Mouse (Mus musculus): ENCODE measurements around the gene Gm16181. TPM values are rescaled to one million over a fixed set of nuclear protein-coding genes. Genes with fewer than 3 reads are reported as not detected.

Gm16181 gene
- polyA plus RNA-seq, 1 experiment from 2014 or later: 0.41 TPM

Small RNA genes within 50 kb of the gene (microRNA-seq; reads per million reads assigned to microRNA genes)
- gene Mir6973a (not detected), gene Mir6974 (not detected), gene Mir6975 (4.4 reads per million, percentile 16 among the genes with 10 or more reads in this experiment), gene Mir8094 (not detected)

Other genes with a start within 250 kb of the Gm16181 start
- 2.0 and 2.3 TPM in 2 replicates for gene Hspa1a, start 248.7 kb upstream of the Gm16181 start, polyA plus RNA-seq (2016; fragmentation: Nextera tagmentation; extraction: Ambion mirVana)
- gene Hspa1l, start 248.1 kb upstream of the Gm16181 start, polyA plus RNA-seq (2016; fragmentation: Nextera tagmentation; extraction: Ambion mirVana): 1.2 and 1.3 TPM in 2 replicates
- 226 and 238 TPM in 2 replicates for gene Lsm2, start 239.0 kb upstream of the Gm16181 start, polyA plus RNA-seq (2016; fragmentation: Nextera tagmentation; extraction: Ambion mirVana)
- gene Vars, start 219.8 kb upstream of the Gm16181 start, polyA plus RNA-seq (2016; fragmentation: Nextera tagmentation; extraction: Ambion mirVana): 158 and 159 TPM in 2 replicates
- gene Vwa7, start 204.3 kb upstream of the Gm16181 start, polyA plus RNA-seq (2016; fragmentation: Nextera tagmentation; extraction: Ambion mirVana): 0.17 and 0.27 TPM in 2 replicates
- gene Sapcd1, start 192.8 kb upstream of the Gm16181 start, polyA plus RNA-seq (2016; fragmentation: Nextera tagmentation; extraction: Ambion mirVana): 7.4 and 7.7 TPM in 2 replicates
- gene Msh5, start 174.1 kb upstream of the Gm16181 start, polyA plus RNA-seq (2016; fragmentation: Nextera tagmentation; extraction: Ambion mirVana): 5.3 and 5.6 TPM in 2 replicates
- 152 and 155 TPM in 2 replicates for gene Clic1, start 170.9 kb upstream of the Gm16181 start, polyA plus RNA-seq (2016; fragmentation: Nextera tagmentation; extraction: Ambion mirVana)
- 513 and 534 TPM in 2 replicates for gene Ddah2, start 161.8 kb upstream of the Gm16181 start, polyA plus RNA-seq (2016; fragmentation: Nextera tagmentation; extraction: Ambion mirVana)
- not detected in 2 replicates for gene Ly6g6c, start 155.4 kb upstream of the Gm16181 start, polyA plus RNA-seq (2016; fragmentation: Nextera tagmentation; extraction: Ambion mirVana)
- 0.40 and 0.54 TPM in 2 replicates for gene Mpig6b, start 154.7 kb upstream of the Gm16181 start, polyA plus RNA-seq (2016; fragmentation: Nextera tagmentation; extraction: Ambion mirVana)
- gene Ly6g6e, start 143.9 kb upstream of the Gm16181 start, polyA plus RNA-seq (2016; fragmentation: Nextera tagmentation; extraction: Ambion mirVana): 0.28 and 0.50 TPM in 2 replicates
- gene Ly6g6d, start 142.8 kb upstream of the Gm16181 start, polyA plus RNA-seq (2016; fragmentation: Nextera tagmentation; extraction: Ambion mirVana): 0.29 and 1.6 TPM in 2 replicates
- 0.17 and 0.18 TPM in 2 replicates for gene Ly6g6f, start 135.2 kb upstream of the Gm16181 start, polyA plus RNA-seq (2016; fragmentation: Nextera tagmentation; extraction: Ambion mirVana)
- gene Abhd16a, start 131.6 kb upstream of the Gm16181 start, polyA plus RNA-seq (2016; fragmentation: Nextera tagmentation; extraction: Ambion mirVana): 59.2 and 70.7 TPM in 2 replicates
- gene Ly6g5c, start 112.6 kb upstream of the Gm16181 start, polyA plus RNA-seq (2016; fragmentation: Nextera tagmentation; extraction: Ambion mirVana): not detected in 2 replicates
- 0.96 and 1.5 TPM in 2 replicates for gene Ly6g5b, start 105.4 kb upstream of the Gm16181 start, polyA plus RNA-seq (2016; fragmentation: Nextera tagmentation; extraction: Ambion mirVana)
- 27.4 and 28.1 TPM in 2 replicates for gene Gpank1, start 99.4 kb upstream of the Gm16181 start, polyA plus RNA-seq (2016; fragmentation: Nextera tagmentation; extraction: Ambion mirVana)
- gene Csnk2b, start 98.8 kb upstream of the Gm16181 start, polyA plus RNA-seq (2016; fragmentation: Nextera tagmentation; extraction: Ambion mirVana): 283 and 284 TPM in 2 replicates
- gene D17H6S53E, start 94.5 kb upstream of the Gm16181 start, polyA plus RNA-seq (2016; fragmentation: Nextera tagmentation; extraction: Ambion mirVana): 5.3 and 7.2 TPM in 2 replicates
- gene Apom, start 88.8 kb upstream of the Gm16181 start, polyA plus RNA-seq (2016; fragmentation: Nextera tagmentation; extraction: Ambion mirVana): 0.46 and 0.63 TPM in 2 replicates
- gene Bag6, start 85.7 kb upstream of the Gm16181 start, polyA plus RNA-seq (2016; fragmentation: Nextera tagmentation; extraction: Ambion mirVana): 88.9 and 97.8 TPM in 2 replicates
- gene Prrc2a, start 55.9 kb upstream of the Gm16181 start, polyA plus RNA-seq (2016; fragmentation: Nextera tagmentation; extraction: Ambion mirVana): 221 and 231 TPM in 2 replicates
- gene Aif1, start 44.8 kb upstream of the Gm16181 start, polyA plus RNA-seq (2016; fragmentation: Nextera tagmentation; extraction: Ambion mirVana): 4.3 and 4.9 TPM in 2 replicates
- 4.0 and 4.8 TPM in 2 replicates for gene Lst1, start 32.4 kb upstream of the Gm16181 start, polyA plus RNA-seq (2016; fragmentation: Nextera tagmentation; extraction: Ambion mirVana)
- not detected in 2 replicates for gene Ltb, start 26.4 kb upstream of the Gm16181 start, polyA plus RNA-seq (2016; fragmentation: Nextera tagmentation; extraction: Ambion mirVana)
- gene Tnf, start 18.8 kb upstream of the Gm16181 start, polyA plus RNA-seq (2016; fragmentation: Nextera tagmentation; extraction: Ambion mirVana): not detected in 2 replicates
- gene Lta, start 15.5 kb upstream of the Gm16181 start, polyA plus RNA-seq (2016; fragmentation: Nextera tagmentation; extraction: Ambion mirVana): not detected in 2 replicates
- gene Atp6v1g2, start 12.8 kb downstream of the Gm16181 start, polyA plus RNA-seq (2016; fragmentation: Nextera tagmentation; extraction: Ambion mirVana): 16.2 and 17.3 TPM in 2 replicates
- 11.0 and 12.9 TPM in 2 replicates for gene Nfkbil1, start 15.0 kb downstream of the Gm16181 start, polyA plus RNA-seq (2016; fragmentation: Nextera tagmentation; extraction: Ambion mirVana)
- 614 and 623 TPM in 2 replicates for gene Ddx39b, start 20.9 kb downstream of the Gm16181 start, polyA plus RNA-seq (2016; fragmentation: Nextera tagmentation; extraction: Ambion mirVana)
- gene H2-D1, start 41.9 kb downstream of the Gm16181 start, polyA plus RNA-seq (2016; fragmentation: Nextera tagmentation; extraction: Ambion mirVana): 37.2 and 39.2 TPM in 2 replicates
- not detected in 2 replicates for gene H2-Q1, start 99.6 kb downstream of the Gm16181 start, polyA plus RNA-seq (2016; fragmentation: Nextera tagmentation; extraction: Ambion mirVana)
- gene H2-Q2, start 121.4 kb downstream of the Gm16181 start, polyA plus RNA-seq (2016; fragmentation: Nextera tagmentation; extraction: Ambion mirVana): not detected in 2 replicates
- 1.3 and 1.6 TPM in 2 replicates for gene H2-Q4, start 158.8 kb downstream of the Gm16181 start, polyA plus RNA-seq (2016; fragmentation: Nextera tagmentation; extraction: Ambion mirVana)
- 0.23 and 0.34 TPM in 2 replicates for gene H2-Q6, start 204.0 kb downstream of the Gm16181 start, polyA plus RNA-seq (2016; fragmentation: Nextera tagmentation; extraction: Ambion mirVana)
- 5.1 and 5.6 TPM in 2 replicates for gene H2-Q7, start 218.3 kb downstream of the Gm16181 start, polyA plus RNA-seq (2016; fragmentation: Nextera tagmentation; extraction: Ambion mirVana)
- 0.04 TPM in 1 of 2 replicates, not detected in the other for gene H2-Q10, start 249.3 kb downstream of the Gm16181 start, polyA plus RNA-seq (2016; fragmentation: Nextera tagmentation; extraction: Ambion mirVana)